Mouse (Mus musculus) cerebellum, adult 18-20 months (tissue): ENCODE data around the gene Clec9a.

ENCODE experiments used
- DNase-seq, 2 experiments: peaks; one replicate each; pipeline ENCODE4 v3.0.0; 2021

Gene Clec9a

GRCm38 (mm10) chr6:129425812-129426211, 17.1 kb downstream of the Clec9a start:
- DNase-seq: no peak

DNA sequence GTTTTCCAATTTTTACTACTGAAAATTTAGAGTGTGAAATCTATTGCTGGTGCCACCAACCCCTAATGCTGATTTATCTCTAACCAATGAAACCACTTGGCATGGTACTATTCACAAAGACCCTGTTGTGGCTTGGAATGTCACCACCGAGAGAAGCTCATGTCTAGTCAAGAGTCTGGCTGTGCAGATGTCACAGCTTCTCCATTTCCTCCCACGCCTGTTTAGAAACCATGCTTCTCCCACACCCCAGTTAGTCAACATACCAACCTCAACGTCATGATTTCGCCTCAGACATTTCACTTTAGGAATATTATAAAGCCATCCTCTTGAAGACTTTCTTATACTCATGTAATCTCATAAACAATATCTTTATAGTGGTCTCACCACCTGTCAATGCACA, 18.6 kb downstream of the Clec9a start:
- DNase-seq: no peak

DNA sequence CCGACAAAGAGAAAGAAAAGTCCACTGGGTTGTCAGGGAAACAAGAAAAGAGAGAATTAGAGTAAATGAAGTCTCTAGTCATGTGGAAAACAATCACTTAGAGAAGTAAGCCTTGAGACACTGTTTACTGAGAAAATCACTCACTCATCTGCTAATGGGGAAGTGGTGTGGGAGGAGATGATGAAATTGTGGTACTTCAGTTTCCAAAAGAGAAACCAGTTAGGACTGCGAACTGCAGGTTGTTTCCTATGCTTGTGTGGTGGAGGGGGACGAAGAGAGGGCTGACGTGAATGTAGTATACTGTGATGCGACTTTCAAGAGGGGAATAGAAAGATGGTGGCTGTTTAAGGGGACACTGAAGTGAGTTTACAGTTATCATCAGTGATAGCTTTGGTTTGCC, 25.6 kb downstream of the Clec9a start:
- no peak for DNase-seq

- no peak for DNase-seq
These were observed 27.4 kb downstream of the Clec9a start for GRCm38 (mm10) chr6:129436025-129436424.

GRCm38 (mm10) chr6:129438033-129438432, 29.4 kb downstream of the Clec9a start:
- DNase-seq: no peak

GRCm38 (mm10) chr6:129449743-129450142, 41.1 kb downstream of the Clec9a start:
- DNase-seq: no peak

DNA sequence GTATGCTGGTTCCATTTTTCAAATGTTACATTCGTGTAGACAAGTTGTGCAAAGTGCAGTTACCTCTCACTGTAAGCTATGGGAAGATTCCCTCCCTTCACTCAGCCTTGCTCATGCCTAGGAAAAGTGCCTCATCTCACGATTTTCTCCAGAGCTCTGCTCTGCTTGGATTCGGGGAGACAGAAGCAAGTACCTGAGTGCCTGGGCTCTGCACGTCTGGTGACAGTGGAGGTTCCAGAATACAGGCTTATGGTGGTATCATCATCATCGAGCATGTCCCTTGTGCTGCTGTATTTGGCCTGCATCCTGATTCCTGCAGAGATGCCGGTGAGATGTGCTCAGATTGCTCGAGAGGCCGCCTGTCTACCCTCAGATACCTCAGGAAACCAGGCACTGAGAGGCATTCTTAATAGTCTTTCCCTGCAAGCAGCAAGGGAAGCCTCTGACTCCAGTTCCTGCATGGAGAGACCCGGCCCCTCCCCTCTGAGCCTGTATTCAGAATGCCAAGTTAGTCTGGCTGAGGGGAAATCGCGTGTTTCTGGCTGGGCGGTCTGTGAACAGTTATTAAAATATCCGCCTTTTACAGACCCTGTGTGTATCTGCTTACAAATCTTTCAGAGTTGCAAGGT, 42.9 kb downstream of the Clec9a start, which contains the start of gene Clec1a:
Gene Clec1a (minus strand): TSS at position 590 of the 629 bp plus-strand sequence.
- DNase-seq: peak in 1 of 2 experiments; percentile 3

DNA sequence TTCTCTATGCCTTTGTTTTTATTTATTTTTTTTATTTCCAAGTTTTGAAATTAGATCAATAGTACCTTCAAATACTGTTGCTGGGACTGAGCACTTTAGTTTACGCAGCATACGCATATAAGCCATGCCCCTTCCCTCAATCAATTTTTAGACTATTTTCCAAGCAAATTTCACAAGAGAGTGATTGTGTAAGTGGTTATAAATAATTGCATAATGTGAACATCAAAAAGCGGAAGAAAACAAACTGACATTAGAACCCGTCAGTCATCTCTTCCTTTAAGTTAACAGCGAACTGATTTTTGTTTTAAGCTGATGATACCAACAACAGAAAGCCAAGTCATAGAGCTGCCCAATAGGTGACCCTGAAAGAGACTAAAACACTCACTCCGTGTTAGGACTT, 62.7 kb downstream of the Clec9a start:
- DNase-seq: no peak

GRCm38 (mm10) chr6:129472627-129473026, 64.0 kb downstream of the Clec9a start:
- DNase-seq: no peak
